Mouse (Mus musculus): Measurements from ENCODE around the gene 3110001I22Rik. TPM values are rescaled to one million over a fixed set of nuclear protein-coding genes. Genes with fewer than 3 reads are reported as not detected.

Gene 3110001I22Rik
- total RNA-seq, 2 experiments from 2014 or later = 2.2 TPM

GRCm38 (mm10) chr16:13704676-13705075 is 32.9 kb downstream of the 3110001I22Rik start:
- no peak for DNase-seq (ENCODE audit: low spot score)
- intact Hi-C loops (cut with DNase I) = no loop called here

DNA sequence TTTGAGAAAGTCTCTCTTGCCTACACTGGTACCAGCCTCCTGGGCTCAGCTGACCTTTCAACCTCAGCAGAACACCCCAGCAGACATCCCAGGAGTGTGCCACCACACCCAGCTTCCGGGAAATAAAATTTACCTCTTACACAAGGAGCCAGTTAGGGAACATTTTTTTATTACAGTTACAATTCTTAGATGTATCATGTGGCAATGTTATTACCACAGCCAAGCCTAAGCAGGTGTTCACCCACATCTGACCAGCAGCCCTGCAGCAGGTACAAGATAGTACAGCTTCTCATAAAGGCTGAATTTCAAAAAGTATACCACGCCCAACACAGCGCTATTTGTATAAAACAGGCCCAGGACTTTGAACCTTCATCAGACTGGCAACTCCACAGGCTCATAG is 43.2 kb downstream of the 3110001I22Rik start:
- intact Hi-C loops (cut with DNase I) = no loop called here

DNA sequence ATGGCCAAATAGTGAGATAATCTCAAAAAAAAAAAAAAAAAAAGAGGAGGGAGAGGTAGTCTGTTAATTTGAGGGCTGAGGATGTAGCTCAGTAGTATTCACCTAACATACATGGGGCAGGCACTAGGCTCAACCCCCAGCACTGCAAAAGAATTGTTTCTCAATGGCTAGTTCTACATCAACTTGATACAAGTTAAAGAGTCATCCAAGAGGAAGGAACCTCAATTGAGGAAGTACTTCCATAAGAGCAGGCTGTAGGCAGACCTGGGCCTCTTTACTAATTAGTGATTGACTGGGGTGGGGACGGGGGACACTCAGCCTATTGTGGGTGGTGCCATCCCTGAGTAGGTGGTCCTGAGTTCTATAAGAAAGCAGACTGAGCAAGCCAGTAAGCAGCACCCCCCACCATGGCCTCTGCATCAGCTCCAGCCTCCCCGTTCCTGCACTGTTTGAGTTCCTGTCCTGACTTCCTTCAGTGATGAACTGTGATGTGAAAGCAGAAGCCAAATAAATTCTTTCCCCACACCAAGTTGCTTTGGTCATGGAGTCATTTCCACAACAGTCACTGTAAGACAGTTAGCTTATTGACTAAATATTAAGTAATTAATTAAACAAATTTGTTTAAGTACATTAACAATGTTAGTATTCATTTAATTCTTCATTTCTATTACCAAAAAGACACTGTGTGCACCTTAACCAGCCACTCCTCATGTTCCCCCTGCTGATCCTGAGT is 45.3 kb downstream of the 3110001I22Rik start:
- DNase-seq (ENCODE audit: low spot score) = no peak
- intact Hi-C loops (cut with DNase I) = no loop called here

More for the DNA sequence above, 43.2 kb downstream of the 3110001I22Rik start:
- DNase-seq (ENCODE audit: low spot score) = no peak

- intact Hi-C loops (cut with DNase I) = no loop called here
- no peak for DNase-seq (ENCODE audit: low spot score)
Observed at GRCm38 (mm10) chr16:13722937-13723336, 51.2 kb downstream of the 3110001I22Rik start.

DNA sequence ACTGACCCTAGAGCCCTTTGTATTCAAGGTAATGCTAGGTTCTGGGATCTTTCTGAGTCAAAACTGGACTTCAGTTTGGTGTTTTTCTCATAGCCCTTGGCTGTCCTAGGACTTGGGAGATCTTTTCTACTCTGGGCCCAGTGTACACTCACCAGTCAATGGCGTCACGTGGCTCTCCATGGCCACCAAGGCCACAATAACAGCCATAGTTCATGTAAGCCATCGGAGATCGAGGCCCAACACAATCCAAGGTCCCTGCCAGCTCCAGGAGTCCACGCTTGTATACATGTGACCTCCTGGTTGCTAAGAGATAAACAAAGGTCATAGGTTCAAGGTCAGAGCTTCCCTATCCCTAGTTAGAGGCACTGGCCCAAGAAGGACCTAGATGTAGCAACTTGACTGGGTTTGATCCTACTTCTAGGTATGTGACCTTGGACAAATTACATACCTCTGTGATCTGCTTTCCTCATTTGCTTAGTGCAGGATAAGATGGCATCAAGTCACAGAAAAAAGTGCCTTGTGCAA is 56.1 kb downstream of the 3110001I22Rik start:
- intact Hi-C loops (cut with DNase I) = no loop called here
- no peak for DNase-seq (ENCODE audit: low spot score)

Other genes with a start within 250 kb of the 3110001I22Rik start
- 10 to 100 TPM in 1 of 2 experiments, 1 to 10 TPM in 1; 8.5 to 10.4 TPM for gene Parn, start 3.8 kb upstream of the 3110001I22Rik start, total RNA-seq (2021)
- gene Bfar, start 71 bp upstream of the 3110001I22Rik start, total RNA-seq (2021) = 10 to 100 TPM; 44.6 to 51.7 TPM
- not detected for gene Pla2g10, start 59.1 kb downstream of the 3110001I22Rik start, total RNA-seq (2021)
- gene Rrn3, start 108.8 kb downstream of the 3110001I22Rik start, total RNA-seq (2021) = 10 to 100 TPM; 37.5 to 38.3 TPM
- 10 to 100 TPM; 47.9 to 49.4 TPM for gene Ntan1, start 146.9 kb downstream of the 3110001I22Rik start, total RNA-seq (2021)
- gene Pdxdc1, start 231.2 kb downstream of the 3110001I22Rik start, total RNA-seq (2021) = 10 to 100 TPM; 73.2 to 75.2 TPM
- under 1 TPM; 0.45 to 0.81 TPM for gene Mpv17l, start 231.2 kb downstream of the 3110001I22Rik start, total RNA-seq (2021)